Mouse (Mus musculus): ENCODE measurements at regions not wholly inside any gene's neighbourhood (a gene's known extent, or its start where the extent isn't known, plus 50 kb on each side); places are given as distances from the start of the nearest gene placed in this dataset.

DNA sequence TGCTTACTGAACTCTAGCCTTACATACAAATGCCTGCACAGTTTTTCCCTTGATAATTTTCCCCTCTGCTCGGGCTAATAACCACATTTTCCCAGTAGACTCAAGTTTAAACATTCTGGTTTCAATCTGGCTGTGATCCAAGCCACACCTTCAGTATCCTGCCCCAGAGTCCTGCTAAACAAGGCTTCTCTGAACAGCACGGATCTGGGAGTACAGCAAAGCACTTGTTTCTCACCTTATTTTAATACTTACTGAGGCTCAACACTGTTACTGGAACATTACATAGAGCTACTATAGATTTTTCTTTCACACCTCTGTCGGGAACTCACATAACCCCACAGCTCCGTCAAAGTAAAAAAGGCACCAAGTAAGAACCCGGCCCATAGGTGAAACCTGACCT is 114.3 kb upstream of the Ndn start:
- TF ChIP-seq CTCF (IDR thresholded peaks at IDR 0.05; ENCODE audit: low read depth) = no peak
- no peak for TF ChIP-seq EP300 (IDR thresholded peaks at IDR 0.05; ENCODE audit: low read depth)
